Mouse (Mus musculus): ENCODE data around the gene S100a10. TPM values are rescaled to one million over a fixed set of nuclear protein-coding genes. Genes with fewer than 3 reads are reported as not detected.

S100a10 gene
- total RNA-seq, 2 experiments from 2014 or later, result 42.6 to 43.7 TPM

GRCm38 (mm10) chr3:93548541-93549266 is 6.2 kb upstream of the S100a10 start:
- TF ChIP-seq CTCF (IDR thresholded peaks at IDR 0.05), result no peak
- no peak overlapping the region for H3K4me3 ChIP-seq
- intact Hi-C loops (cut with DNase I), result loop anchor here (10.0 kb wide), 1 partner anchor 716 kb away; the partner anchor contains the start of gene Gm4778
- no peak for DNase-seq (ENCODE audit: extremely low spot score in 1 of 2, low spot score in 2 of 2)
- H3K27ac ChIP-seq, result no peak overlapping the region

GRCm38 (mm10) chr3:93549986-93550385 is 4.9 kb upstream of the S100a10 start:
- DNase-seq (ENCODE audit: extremely low spot score in 1 of 2, low spot score in 2 of 2), result no peak
- Histone ChIP-seq H3K4me3 (no peak overlapping the region), H3K27ac (no peak overlapping the region)
- intact Hi-C loops (cut with DNase I), result loop anchor here (10.0 kb wide), 1 partner anchor 715 kb away; the partner anchor contains the start of gene Gm4778
- no peak for TF ChIP-seq CTCF (IDR thresholded peaks at IDR 0.05)

GRCm38 (mm10) chr3:93551950-93552901 is 2.7 kb upstream of the S100a10 start:
- no peak for DNase-seq (ENCODE audit: extremely low spot score in 1 of 2, low spot score in 2 of 2)
- no peak for TF ChIP-seq CTCF (IDR thresholded peaks at IDR 0.05)
- no peak overlapping the region for H3K27ac ChIP-seq
- intact Hi-C loops (cut with DNase I), result no loop called here
- no peak overlapping the region for H3K4me3 ChIP-seq

- no peak for DNase-seq (ENCODE audit: extremely low spot score in 1 of 2, low spot score in 2 of 2)
- no peak overlapping the region for H3K4me3 ChIP-seq
- TF ChIP-seq CTCF (IDR thresholded peaks at IDR 0.05), result no peak
- intact Hi-C loops (cut with DNase I), result no loop called here
- no peak overlapping the region for H3K27ac ChIP-seq
Observed at GRCm38 (mm10) chr3:93553311-93553710, 1.6 kb upstream of the S100a10 start.

- intact Hi-C loops (cut with DNase I), result no loop called here
- TF ChIP-seq CTCF (IDR thresholded peaks at IDR 0.05), result no peak
- no peak for DNase-seq (ENCODE audit: extremely low spot score in 1 of 2, low spot score in 2 of 2)
- Histone ChIP-seq H3K27ac (no peak overlapping the region), H3K4me3 (no peak overlapping the region; the same call in 1 of the 2 replicates)
Observed at GRCm38 (mm10) chr3:93553765-93554378, 1.0 kb upstream of the S100a10 start.

- no peak for DNase-seq (ENCODE audit: extremely low spot score in 1 of 2, low spot score in 2 of 2)
- Histone ChIP-seq H3K27ac (peak overlapping the region; percentile 30; the same call in 1 of the 2 replicates), H3K4me3 (peak overlapping the region; percentile 19; the same call in 1 of the 2 replicates)
- no peak for TF ChIP-seq CTCF (IDR thresholded peaks at IDR 0.05)
- intact Hi-C loops (cut with DNase I), result no loop called here
Observed at GRCm38 (mm10) chr3:93554379-93554980, 400 bp upstream of the S100a10 start.

- TF ChIP-seq CTCF (IDR thresholded peaks at IDR 0.05), result no peak
- intact Hi-C loops (cut with DNase I), result no loop called here
- H3K4me3 ChIP-seq, result peak overlapping the region; percentile 60
- DNase-seq (ENCODE audit: extremely low spot score in 1 of 2, low spot score in 2 of 2), result no peak
- H3K27ac ChIP-seq, result peak overlapping the region; percentile 80
Observed at GRCm38 (mm10) chr3:93555878-93556254, 986 bp downstream of the S100a10 start.

- no peak for DNase-seq (ENCODE audit: extremely low spot score in 1 of 2, low spot score in 2 of 2)
- Histone ChIP-seq H3K27ac (no peak overlapping the region), H3K4me3 (peak overlapping the region; percentile 60; the same call in 1 of the 2 replicates)
- no peak for TF ChIP-seq CTCF (IDR thresholded peaks at IDR 0.05)
- intact Hi-C loops (cut with DNase I), result no loop called here
Observed at GRCm38 (mm10) chr3:93556599-93556998, 1.7 kb downstream of the S100a10 start.

GRCm38 (mm10) chr3:93557471-93557870 is 2.6 kb downstream of the S100a10 start:
- TF ChIP-seq CTCF (IDR thresholded peaks at IDR 0.05), result no peak
- no peak for DNase-seq (ENCODE audit: extremely low spot score in 1 of 2, low spot score in 2 of 2)
- intact Hi-C loops (cut with DNase I), result no loop called here
- Histone ChIP-seq H3K27ac (no peak overlapping the region), H3K4me3 (no peak overlapping the region)

GRCm38 (mm10) chr3:93559961-93560360 is 5.1 kb downstream of the S100a10 start:
- Histone ChIP-seq H3K4me3 (no peak overlapping the region), H3K27ac (no peak overlapping the region)
- intact Hi-C loops (cut with DNase I), result no loop called here
- no peak for TF ChIP-seq CTCF (IDR thresholded peaks at IDR 0.05)
- DNase-seq (ENCODE audit: extremely low spot score in 1 of 2, low spot score in 2 of 2), result no peak

- no peak for DNase-seq (ENCODE audit: extremely low spot score in 1 of 2, low spot score in 2 of 2)
- intact Hi-C loops (cut with DNase I), result no loop called here
Observed at GRCm38 (mm10) chr3:93562372-93562771, 7.5 kb downstream of the S100a10 start.

More at GRCm38 (mm10) chr3:93562372-93562771, 7.5 kb downstream of the S100a10 start:
- Histone ChIP-seq H3K4me3 (no peak overlapping the region), H3K27ac (no peak overlapping the region)
- no peak for TF ChIP-seq CTCF (IDR thresholded peaks at IDR 0.05)

Measured in left cerebral cortex, adult 2 months (tissue).